Mouse (Mus musculus): Measurements from ENCODE around the gene Mcm10. TPM values are rescaled to one million over a fixed set of nuclear protein-coding genes. Genes with fewer than 3 reads are reported as not detected.
"Not testable (repeated sequence)": the region's sequence is repeated elsewhere in the genome, so short reads cannot be mapped to it uniquely, and the experiment has no call there.

Mcm10 gene
- polyA plus RNA-seq, 1 experiment from 2014 or later: 30.0 TPM

DNA sequence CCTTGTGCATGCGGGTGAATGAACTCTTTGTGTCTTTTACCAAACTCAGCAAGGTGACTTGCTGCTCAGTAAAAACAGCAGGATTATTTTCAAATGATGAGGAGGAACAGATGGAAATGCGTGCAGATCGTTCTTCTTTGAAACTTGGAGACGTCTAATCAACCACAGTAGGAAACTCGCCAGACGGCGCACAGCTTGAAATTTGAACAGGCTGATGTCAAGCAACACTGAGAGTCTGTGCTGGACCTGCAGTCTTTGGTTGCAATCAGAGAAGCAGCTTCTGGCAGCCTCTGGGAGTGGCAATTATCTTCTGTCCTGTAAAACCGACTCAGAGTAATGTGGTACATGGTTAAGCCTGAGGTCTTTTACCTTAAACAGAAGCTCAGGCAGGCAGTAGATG is 34.5 kb downstream of the Mcm10 start:
- Histone ChIP-seq H3K9me3 (ENCODE audit: control insufficient read depth, low read length) (no peaks in the 10 kb centered on the region), H3K9ac (ENCODE audit: low read depth, low read length) (no peak overlapping the region), H3K27me3 (replicated peaks; ENCODE audit: control insufficient read depth, insufficient read depth, low read length) (no peaks in the 10 kb centered on the region), H3K4me1 (ENCODE audit: control insufficient read depth, insufficient read depth, low read length) (no peaks in the 10 kb centered on the region), H3K36me3 (ENCODE audit: control insufficient read depth, insufficient read depth, low read length) (no peaks in the 10 kb centered on the region), H3K4me2 (ENCODE audit: low read depth, low read length) (no peak overlapping the region), H3K4me3 (ENCODE audit: low read length) (no peak overlapping the region), H3K27ac (ENCODE audit: low read length) (no peak overlapping the region)
- WGBS: 31% methylated on average over 8 of the region's 8 CpGs
- ATAC-seq: no peak

DNA sequence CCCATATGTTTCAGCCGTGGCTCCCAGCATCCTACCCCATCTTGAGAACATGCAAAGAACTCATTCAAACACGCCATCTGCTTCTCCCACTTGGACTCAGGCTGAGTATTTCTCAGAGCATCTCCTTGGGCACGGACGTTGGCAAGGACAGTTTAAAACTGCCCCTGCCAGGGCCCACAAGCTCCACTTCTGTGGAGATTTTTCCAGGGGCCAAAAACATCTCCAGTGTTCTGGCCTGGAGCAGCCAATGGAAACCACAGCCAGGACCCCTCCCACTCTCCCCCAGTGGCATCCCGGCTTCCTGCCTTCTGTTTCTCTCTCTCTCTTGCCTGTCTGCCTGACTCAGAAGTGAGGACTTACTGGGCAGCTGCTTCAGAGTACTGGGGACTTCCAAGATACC is 36.8 kb downstream of the Mcm10 start, which contains the start of gene Ucma:
Ucma (plus strand) TSS at position 316 of the 400 bp plus-strand sequence.
- ATAC-seq: no peak
- WGBS: 74% methylated on average over 5 of the region's 5 CpGs
- H3K27ac ChIP-seq (ENCODE audit: low read length): no peak within 1 kb of the TSS

GRCm38 (mm10) chr2:4969083-4969482 is 43.5 kb downstream of the Mcm10 start:
- no peaks in the 10 kb centered on the region for H3K4me1 ChIP-seq (ENCODE audit: control insufficient read depth, insufficient read depth, low read length)

More for the DNA sequence above, 36.8 kb downstream of the Mcm10 start, which contains the start of gene Ucma:
- no peak within 1 kb of the TSS for H3K4me2 ChIP-seq (ENCODE audit: low read depth, low read length)
- no peaks in the 10 kb centered on the region for H3K4me1 ChIP-seq (ENCODE audit: control insufficient read depth, insufficient read depth, low read length)
- H3K27me3 ChIP-seq (replicated peaks; ENCODE audit: control insufficient read depth, insufficient read depth, low read length): no peaks in the 10 kb centered on the region
- no peaks in the 10 kb centered on the region for H3K36me3 ChIP-seq (ENCODE audit: control insufficient read depth, insufficient read depth, low read length)
- no peaks in the 10 kb centered on the region for H3K9me3 ChIP-seq (ENCODE audit: control insufficient read depth, low read length)
- H3K9ac ChIP-seq (ENCODE audit: low read depth, low read length): no peak within 1 kb of the TSS
- no peak within 1 kb of the TSS for H3K4me3 ChIP-seq (ENCODE audit: low read length)

GRCm38 (mm10) chr2:4967806-4968205 is 44.8 kb downstream of the Mcm10 start:
- Histone ChIP-seq H3K27me3 (replicated peaks; ENCODE audit: control insufficient read depth, insufficient read depth, low read length) (no peaks in the 10 kb centered on the region), H3K9me3 (ENCODE audit: control insufficient read depth, low read length) (no peaks in the 10 kb centered on the region), H3K4me1 (ENCODE audit: control insufficient read depth, insufficient read depth, low read length) (no peaks in the 10 kb centered on the region), H3K4me2 (ENCODE audit: low read depth, low read length) (no peak overlapping the region), H3K27ac (ENCODE audit: low read length) (no peak overlapping the region), H3K36me3 (ENCODE audit: control insufficient read depth, insufficient read depth, low read length) (no peaks in the 10 kb centered on the region), H3K4me3 (ENCODE audit: low read length) (no peak overlapping the region), H3K9ac (ENCODE audit: low read depth, low read length) (no peak overlapping the region)
- ATAC-seq: no peak
- 85% methylated on average over 2 of the region's 2 CpGs for WGBS

More at GRCm38 (mm10) chr2:4969083-4969482, 43.5 kb downstream of the Mcm10 start:
- Histone ChIP-seq H3K4me2 (ENCODE audit: low read depth, low read length) (no peak overlapping the region), H3K4me3 (ENCODE audit: low read length) (no peak overlapping the region), H3K9me3 (ENCODE audit: control insufficient read depth, low read length) (no peaks in the 10 kb centered on the region), H3K27me3 (replicated peaks; ENCODE audit: control insufficient read depth, insufficient read depth, low read length) (no peaks in the 10 kb centered on the region), H3K36me3 (ENCODE audit: control insufficient read depth, insufficient read depth, low read length) (no peaks in the 10 kb centered on the region), H3K9ac (ENCODE audit: low read depth, low read length) (no peak overlapping the region), H3K27ac (ENCODE audit: low read length) (no peak overlapping the region)
- 88% methylated on average over 1 of the region's 2 CpGs for WGBS
- no peak for ATAC-seq

GRCm38 (mm10) chr2:4958039-4958438 is 54.6 kb downstream of the Mcm10 start:
- Histone ChIP-seq H3K4me3 (ENCODE audit: low read length) (no peak overlapping the region), H3K9ac (ENCODE audit: low read depth, low read length) (no peak overlapping the region), H3K36me3 (ENCODE audit: control insufficient read depth, insufficient read depth, low read length) (no peaks in the 10 kb centered on the region), H3K4me2 (ENCODE audit: low read depth, low read length) (no peak overlapping the region), H3K4me1 (ENCODE audit: control insufficient read depth, insufficient read depth, low read length) (no peaks in the 10 kb centered on the region), H3K27ac (ENCODE audit: low read length) (no peak overlapping the region), H3K9me3 (ENCODE audit: control insufficient read depth, low read length) (no peaks in the 10 kb centered on the region), H3K27me3 (replicated peaks; ENCODE audit: control insufficient read depth, insufficient read depth, low read length) (no peaks in the 10 kb centered on the region)
- no peak for ATAC-seq
- WGBS: 86% methylated on average over 12 of the region's 12 CpGs

DNA sequence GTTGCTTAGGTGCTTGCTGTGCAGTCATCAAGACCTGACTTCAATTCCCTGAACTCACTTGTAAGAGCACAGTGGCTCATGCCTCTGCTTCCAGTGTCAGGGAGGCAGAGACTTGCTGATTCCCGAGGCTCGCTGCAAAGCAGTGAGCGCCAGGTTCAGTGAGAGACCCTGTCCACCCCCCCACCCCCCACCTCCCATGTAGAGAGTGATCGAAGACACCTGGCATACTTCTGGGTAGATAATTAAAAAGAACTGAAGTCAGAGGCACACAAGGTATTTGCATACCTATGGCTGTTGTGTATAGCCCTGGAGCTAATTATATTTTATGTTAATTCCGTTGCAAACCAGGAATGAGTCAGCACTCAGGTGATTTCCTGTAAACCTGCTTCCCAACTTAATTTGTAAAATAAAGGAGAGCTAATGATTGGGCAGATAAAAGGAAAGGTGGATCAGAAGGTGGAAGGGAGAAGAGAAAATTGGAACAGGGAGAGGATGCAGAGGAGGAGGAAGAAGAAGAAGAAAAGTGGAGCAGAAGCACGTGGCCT is 58.3 kb downstream of the Mcm10 start:
- H3K4me3 ChIP-seq (ENCODE audit: low read length): no peak overlapping the region
- H3K36me3 ChIP-seq (ENCODE audit: control insufficient read depth, insufficient read depth, low read length): no peaks in the 10 kb centered on the region
- 85% methylated on average over 6 of the region's 6 CpGs for WGBS
- no peak overlapping the region for H3K4me2 ChIP-seq (ENCODE audit: low read depth, low read length)
- no peak overlapping the region for H3K9ac ChIP-seq (ENCODE audit: low read depth, low read length)
- H3K27ac ChIP-seq (ENCODE audit: low read length): no peak overlapping the region
- ATAC-seq: no peak
- no peaks in the 10 kb centered on the region for H3K4me1 ChIP-seq (ENCODE audit: control insufficient read depth, insufficient read depth, low read length)
- H3K27me3 ChIP-seq (replicated peaks; ENCODE audit: control insufficient read depth, insufficient read depth, low read length): no peaks in the 10 kb centered on the region
- no peaks in the 10 kb centered on the region for H3K9me3 ChIP-seq (ENCODE audit: control insufficient read depth, low read length)

- Histone ChIP-seq H3K4me1 (ENCODE audit: control insufficient read depth, insufficient read depth, low read length) (no peaks in the 10 kb centered on the region), H3K36me3 (ENCODE audit: control insufficient read depth, insufficient read depth, low read length) (no peaks in the 10 kb centered on the region), H3K9ac (ENCODE audit: low read depth, low read length) (no peak overlapping the region), H3K27ac (ENCODE audit: low read length) (no peak overlapping the region), H3K4me2 (ENCODE audit: low read depth, low read length) (no peak overlapping the region), H3K4me3 (ENCODE audit: low read length) (no peak overlapping the region), H3K27me3 (replicated peaks; ENCODE audit: control insufficient read depth, insufficient read depth, low read length) (no peaks in the 10 kb centered on the region), H3K9me3 (ENCODE audit: control insufficient read depth, low read length) (no peaks in the 10 kb centered on the region)
- ATAC-seq: no peak
- 91% methylated on average over 2 of the region's 2 CpGs for WGBS
Measured at GRCm38 (mm10) chr2:4950986-4951385, 61.6 kb downstream of the Mcm10 start.

DNA sequence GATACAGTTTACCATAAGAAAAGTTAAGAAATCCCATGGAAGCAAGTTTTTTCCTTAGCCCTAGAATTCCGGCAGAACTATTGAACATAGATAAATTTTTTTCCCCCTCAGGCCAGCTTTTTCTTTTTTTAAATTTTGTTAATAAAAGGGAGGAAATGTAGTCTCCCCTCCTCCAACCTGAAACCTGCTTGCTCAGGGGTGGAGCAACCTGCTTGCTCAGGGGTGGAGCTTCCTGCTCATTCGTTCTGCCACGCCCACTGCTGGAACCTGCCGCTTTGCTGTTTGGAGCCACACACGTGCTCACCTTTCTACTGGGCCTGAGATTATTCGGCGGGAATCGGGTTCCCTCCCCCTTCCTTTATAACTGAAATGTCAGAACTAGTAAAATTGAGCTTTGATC is 62.9 kb downstream of the Mcm10 start:
- H3K9me3 ChIP-seq (ENCODE audit: control insufficient read depth, low read length); H3K4me3 ChIP-seq (ENCODE audit: low read length); ATAC-seq; H3K27ac ChIP-seq (ENCODE audit: low read length); H3K27me3 ChIP-seq (replicated peaks; ENCODE audit: control insufficient read depth, insufficient read depth, low read length); H3K9ac ChIP-seq (ENCODE audit: low read depth, low read length); H3K36me3 ChIP-seq (ENCODE audit: control insufficient read depth, insufficient read depth, low read length); H3K4me1 ChIP-seq (ENCODE audit: control insufficient read depth, insufficient read depth, low read length); H3K4me2 ChIP-seq (ENCODE audit: low read depth, low read length): not testable (repeated sequence)
- WGBS: 83% methylated on average over 8 of the region's 8 CpGs

DNA sequence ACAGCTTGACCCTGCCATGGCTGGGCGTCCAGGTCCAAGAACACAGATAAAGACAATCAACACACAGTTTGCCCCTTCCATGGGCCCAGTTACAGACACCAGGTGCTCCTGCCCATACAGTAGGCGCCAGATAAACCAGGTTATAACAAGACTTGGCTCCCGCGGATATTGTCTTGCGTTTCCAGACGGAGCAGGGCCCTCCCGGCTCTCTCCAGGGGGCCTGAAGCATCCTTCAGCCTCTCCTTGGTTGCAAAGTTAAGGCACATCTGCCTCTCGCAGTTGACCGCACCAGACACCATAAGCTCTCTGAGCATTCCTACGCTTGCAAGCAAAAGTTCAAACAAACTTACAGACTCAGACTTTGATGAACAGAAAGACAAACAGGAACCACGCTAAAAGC is 71.7 kb downstream of the Mcm10 start:
- H3K27me3 ChIP-seq (replicated peaks; ENCODE audit: control insufficient read depth, insufficient read depth, low read length): no peaks in the 10 kb centered on the region
- H3K36me3 ChIP-seq (ENCODE audit: control insufficient read depth, insufficient read depth, low read length): no peaks in the 10 kb centered on the region
- WGBS: 93% methylated on average over 11 of the region's 11 CpGs
- no peak overlapping the region for H3K9ac ChIP-seq (ENCODE audit: low read depth, low read length)
- H3K9me3 ChIP-seq (ENCODE audit: control insufficient read depth, low read length): no peaks in the 10 kb centered on the region; the same call in 1 of the 2 replicates
- H3K4me1 ChIP-seq (ENCODE audit: control insufficient read depth, insufficient read depth, low read length): no peaks in the 10 kb centered on the region
- ATAC-seq: no peak
- no peak overlapping the region for H3K4me2 ChIP-seq (ENCODE audit: low read depth, low read length)
- H3K27ac ChIP-seq (ENCODE audit: low read length): no peak overlapping the region
- no peak overlapping the region for H3K4me3 ChIP-seq (ENCODE audit: low read length)
